Mouse (Mus musculus) MEL (cell line): Measurements from ENCODE around the gene Rnf10. TPM values are rescaled to one million over a fixed set of nuclear protein-coding genes. Genes with fewer than 3 reads are reported as not detected.
A peak's percentile ranks its signal among the peaks of the same experiment; 100 is the strongest.

ENCODE experiments used
- DNase-seq: peaks from one replicate; pipeline ENCODE4 v3.0.0; 2011; ENCODE audit warnings: low read depth, low spot score
- H3K27ac ChIP-seq: 2 replicates; pipeline ENCODE4 v1.5.1; 2012; ENCODE audit warnings: low read depth, mild to moderate bottlenecking, control low read depth, low read length, moderate library complexity; ENCODE audit not compliant: control insufficient read depth
- H3K27me3 ChIP-seq, 2 experiments: fragments of 150-350 bp in 1 of 2; sonication (generic) in 1 of 2; 2 replicates each; pipeline ENCODE4 v1.6.1; 2012; ENCODE audit warnings: low read length in 2 of 2, mild to moderate bottlenecking in 2 of 2, improper control_type of control experiment in 1 of 2, moderate library complexity in 1 of 2; ENCODE audit not compliant: insufficient read depth in 2 of 2, control insufficient read depth in 1 of 2
- H3K36me3 ChIP-seq, 2 experiments: 2 replicates each; pipeline ENCODE4 v1.6.1; 2012 to 2014; ENCODE audit warnings: low read length in 2 of 2, improper control_type of control experiment in 1 of 2, inconsistent platforms in 1 of 2, mild to moderate bottlenecking in 1 of 2; ENCODE audit not compliant: insufficient read depth in 2 of 2, control insufficient read depth in 1 of 2
- H3K4me1 ChIP-seq, 2 experiments: fragments of 150-350 bp in 1 of 2; sonication (generic) in 1 of 2; 2 replicates each; pipeline ENCODE4 v1.6.1; 2012; ENCODE audit warnings: low read length in 2 of 2, improper control_type of control experiment in 1 of 2, mild to moderate bottlenecking in 1 of 2; ENCODE audit not compliant: insufficient read depth in 2 of 2, control insufficient read depth in 1 of 2
- H3K4me3 ChIP-seq, 2 experiments: fragments of 150-350 bp in 1 of 2; sonication (generic) in 1 of 2; 2 replicates each; pipeline ENCODE4 v1.5.1; 2012; ENCODE audit warnings: low read depth in 2 of 2, low read length in 2 of 2, mild to moderate bottlenecking in 2 of 2, moderate library complexity in 2 of 2, control low read depth in 1 of 2, improper control_type of control experiment in 1 of 2; ENCODE audit not compliant: control insufficient read depth in 1 of 2, insufficient read depth in 1 of 2
- H3K79me2 ChIP-seq: 2 replicates; pipeline ENCODE4 v1.6.1; 2012; ENCODE audit warnings: mild to moderate bottlenecking, low read length, moderate library complexity; ENCODE audit not compliant: control insufficient read depth, poor library complexity, insufficient read depth
- H3K9ac ChIP-seq: 2 replicates; pipeline ENCODE4 v1.6.1; 2012; ENCODE audit warnings: low read depth, mild to moderate bottlenecking, control low read depth, low read length, moderate library complexity; ENCODE audit not compliant: control insufficient read depth, poor library complexity, severe bottlenecking
- H3K9me3 ChIP-seq: fragments of 150-350 bp; sonication (generic); replicated peaks from 2 replicates; pipeline ENCODE4 v1.6.1; 2012; ENCODE audit warnings: mild to moderate bottlenecking, low read length, improper control_type of control experiment, moderate library complexity; ENCODE audit not compliant: insufficient read depth
- CTCF ChIP-seq, 3 experiments: IDR thresholded peaks in 2 of 3; conservative IDR thresholded peaks in 1 of 3; 2 replicates each; pipeline ENCODE4 v1.5.1; 2011 to 2012; ENCODE audit warnings: low read length in 3 of 3, low read depth in 2 of 3, mild to moderate bottlenecking in 2 of 3, improper control_type of control experiment in 1 of 3, inconsistent platforms in 1 of 3, mixed read lengths in 1 of 3, moderate library complexity in 1 of 3; ENCODE audit not compliant: control insufficient read depth in 1 of 3, insufficient read depth in 1 of 3, poor library complexity in 1 of 3, severe bottlenecking in 1 of 3
- EP300 ChIP-seq, 2 experiments: IDR thresholded peaks; 2 replicates each; pipeline ENCODE4 v1.6.1; 2011; ENCODE audit warnings: improper control_type of control experiment in 2 of 2, low read length in 2 of 2, low read depth in 1 of 2, mild to moderate bottlenecking in 1 of 2
- KAT2A ChIP-seq: conservative IDR thresholded peaks from 2 replicates; pipeline ENCODE4 v1.6.1; 2012; ENCODE audit warnings: low read depth, low read length, improper control_type of control experiment, inconsistent platforms
- MAX ChIP-seq: IDR thresholded peaks from 2 replicates; pipeline ENCODE4 v1.6.1; 2011; ENCODE audit warnings: low read length, improper control_type of control experiment
- MXI1 ChIP-seq: IDR thresholded peaks from 2 replicates; pipeline ENCODE4 v1.6.1; 2011; ENCODE audit warnings: mild to moderate bottlenecking, low read depth, low read length, improper control_type of control experiment
- MYC ChIP-seq: IDR thresholded peaks from 2 replicates; pipeline ENCODE4 v1.6.1; 2011; ENCODE audit warnings: low read depth, mild to moderate bottlenecking, low read length, improper control_type of control experiment, moderate library complexity
- NELFE ChIP-seq: IDR thresholded peaks from 2 replicates; pipeline ENCODE4 v1.6.1; 2011; ENCODE audit warnings: low read depth, low read length, improper control_type of control experiment
- NRF1 ChIP-seq: IDR thresholded peaks from 2 replicates; pipeline ENCODE4 v1.6.1; 2014; ENCODE audit warnings: low read depth, mild to moderate bottlenecking, inconsistent platforms, low read length, improper control_type of control experiment, moderate library complexity; ENCODE audit not compliant: poor library complexity, insufficient read depth, severe bottlenecking
- POLR2A ChIP-seq, 2 experiments: IDR thresholded peaks; 2 replicates each; pipeline ENCODE4 v1.6.1; 2011 to 2012; ENCODE audit warnings: low read length in 2 of 2, mild to moderate bottlenecking in 2 of 2, control low read depth in 1 of 2, improper control_type of control experiment in 1 of 2, low read depth in 1 of 2, moderate library complexity in 1 of 2; ENCODE audit not compliant: control insufficient read depth in 1 of 2, insufficient read depth in 1 of 2, poor library complexity in 1 of 2
- POLR2AphosphoS2 ChIP-seq: IDR thresholded peaks from 2 replicates; pipeline ENCODE4 v1.6.1; 2011; ENCODE audit warnings: low read length, improper control_type of control experiment
- RAD21 ChIP-seq: IDR thresholded peaks from 2 replicates; pipeline ENCODE4 v1.6.1; 2011; ENCODE audit warnings: mild to moderate bottlenecking, low read depth, low read length, improper control_type of control experiment
- SIN3A ChIP-seq: IDR thresholded peaks from 2 replicates; pipeline ENCODE4 v1.6.1; 2012; ENCODE audit warnings: low read length, improper control_type of control experiment, inconsistent platforms
- SMC3 ChIP-seq: IDR thresholded peaks from 2 replicates; pipeline ENCODE4 v1.6.1; 2011; ENCODE audit warnings: low read depth, low read length, improper control_type of control experiment
- TBP ChIP-seq: IDR thresholded peaks from 2 replicates; pipeline ENCODE4 v1.8.0; 2011; ENCODE audit warnings: low read depth, low read length, improper control_type of control experiment
- ZC3H11A ChIP-seq: IDR thresholded peaks from 2 replicates; pipeline ENCODE4 v1.6.1; 2012; ENCODE audit warnings: low read depth, mild to moderate bottlenecking, inconsistent platforms, low read length, improper control_type of control experiment
- ZMIZ1 ChIP-seq: IDR thresholded peaks from 2 replicates; pipeline ENCODE4 v1.6.1; 2012; ENCODE audit warnings: low read depth, mild to moderate bottlenecking, inconsistent platforms, low read length, improper control_type of control experiment, moderate library complexity
- polyA plus RNA-seq, 2 experiments: library from polyadenylated mRNA; stranded (reverse) in 1 of 2; unstranded in 1 of 2; fragments of >175 nt in 1 of 2; fragments of >200 nt in 1 of 2; gene quantifications; 2 replicates each; pipeline versions ENCODE4 v1.2.1 to v1.2.4; 2012; ENCODE audit warnings: low replicate concordance in 2 of 2, low read depth in 1 of 2; ENCODE audit not compliant: insufficient read length in 2 of 2, insufficient read depth in 1 of 2, missing spikeins in 1 of 2
- total RNA-seq: library from RNA; depleted of rRNA; stranded (reverse); fragments of 300-350 nt; gene quantifications from 2 replicates; pipeline ENCODE4 v1.2.3, GENCODE M21; 2012

Gene Rnf10
- total and polyA plus RNA-seq, 3 experiments: 44.4 to 254 (median 165) TPM

DNA sequence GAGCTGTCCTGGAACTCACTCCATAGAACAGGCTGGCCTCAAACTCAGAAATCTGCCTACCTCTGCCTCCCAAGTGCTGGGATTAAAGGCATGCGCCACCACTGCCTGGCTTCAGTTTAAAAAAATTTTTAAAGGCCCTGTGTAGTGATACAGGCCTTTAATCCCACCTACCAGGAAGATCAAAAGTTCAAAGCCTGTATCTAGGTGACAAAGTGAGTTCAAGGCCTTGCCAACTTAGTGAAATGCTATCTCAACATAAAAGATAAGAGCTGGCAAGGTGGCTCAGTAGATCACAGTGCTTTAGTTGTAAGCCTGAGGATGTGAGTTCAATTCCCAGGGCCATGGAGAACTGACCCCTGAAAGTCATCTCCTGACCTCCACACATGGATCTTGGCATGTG is 5.4 kb upstream of the Rnf10 start (continued):
- peak; percentile 67 for TF ChIP-seq SIN3A

DNA sequence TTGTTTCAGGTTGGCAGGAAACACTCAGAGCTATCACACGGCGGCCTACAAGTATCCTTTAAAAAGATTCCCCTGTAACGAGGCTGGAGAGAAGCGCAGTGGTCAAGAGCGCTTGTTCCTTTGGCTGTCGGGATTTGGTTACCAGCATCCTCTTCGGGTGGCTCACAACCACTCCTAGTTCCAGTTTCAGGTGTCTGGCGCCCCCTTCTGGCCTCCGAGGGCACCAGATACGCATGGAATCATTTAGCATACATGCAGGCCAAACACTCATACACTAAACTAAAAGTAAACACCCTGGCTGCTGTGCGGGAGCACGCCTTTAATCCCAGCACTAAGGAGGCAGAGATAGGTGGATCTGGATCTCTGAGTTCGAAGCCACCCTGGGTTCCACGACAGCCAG is 3.3 kb upstream of the Rnf10 start:
- DNase-seq: peak; percentile 89
- 0 out of 2 replicates have a peak, but pooled peaks have one; percentile 37 for TF ChIP-seq MXI1
- peak; percentile 77 for TF ChIP-seq RAD21
- peak; percentile 64 for TF ChIP-seq SMC3
- no peak for TF ChIP-seq NRF1
- TF ChIP-seq CTCF (IDR thresholded peaks at IDR 0.05 in 2 of 3, conservative IDR thresholded peaks at IDR 0.05 in 1 of 3; ENCODE audit: control insufficient read depth in 1 of 3, insufficient read depth in 1 of 3, low read depth in 2 of 3, low read length in 3 of 3, poor library complexity in 1 of 3, severe bottlenecking in 1 of 3): peak; percentile 77 to 92 (median 86)
- peak; percentile 46 for TF ChIP-seq ZC3H11A
- TF ChIP-seq KAT2A: no peak
- H3K27me3 ChIP-seq: no peaks in the 10 kb centered on the region
- H3K9me3 ChIP-seq: no peaks in the 10 kb centered on the region
- H3K79me2 ChIP-seq: peaks cover 29% of the 10 kb centered on the region
- H3K4me3 ChIP-seq: peak overlapping the region in 1 of 2 experiments; percentile 36; a peak in 1 of 4 replicates
- peaks cover 0 to 25% of the 10 kb centered on the region in 2 experiments; a peak in 2 of 4 replicates for H3K36me3 ChIP-seq
- peaks cover 15% of the 10 kb centered on the region in 2 experiments; a peak in 3 of 4 replicates for H3K4me1 ChIP-seq
- H3K9ac ChIP-seq: peak overlapping the region; percentile 46
- no peak overlapping the region for H3K27ac ChIP-seq

DNA sequence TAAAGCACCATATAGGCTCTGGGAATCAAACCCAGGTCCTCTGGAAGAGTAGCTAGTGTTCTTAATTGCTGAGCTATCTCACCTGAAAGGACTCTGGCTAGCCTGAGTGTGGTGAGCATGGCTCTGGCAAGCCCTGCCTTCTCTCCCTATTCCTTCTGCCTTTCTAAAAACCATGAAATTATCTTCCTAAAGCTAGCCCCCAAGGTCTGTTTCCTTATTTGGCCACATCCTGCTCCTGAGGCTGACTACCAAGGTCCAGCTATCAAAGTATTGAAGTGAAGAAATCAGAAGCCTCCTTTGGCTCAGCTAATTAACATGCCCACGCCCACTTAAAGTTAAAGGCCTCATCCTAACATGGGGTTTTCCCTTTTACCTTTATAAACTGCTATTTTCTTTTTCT is 2.1 kb upstream of the Rnf10 start:
- H3K36me3 ChIP-seq: peaks cover 3 to 27% of the 10 kb centered on the region in 2 experiments; a peak in 3 of 4 replicates
- H3K4me3 ChIP-seq: peak overlapping the region in 1 of 2 experiments; percentile 20; a peak in 1 of 4 replicates
- no peaks in the 10 kb centered on the region for H3K9me3 ChIP-seq
- H3K79me2 ChIP-seq: peaks cover 30% of the 10 kb centered on the region
- DNase-seq: peak; percentile 80
- H3K27me3 ChIP-seq: no peaks in the 10 kb centered on the region
- TF ChIP-seq MAX: peak; percentile 44; the same call in 1 of the 2 replicates
- TF ChIP-seq TBP: peak; percentile 85; the same call in 1 of the 2 replicates
- no peak for TF ChIP-seq ZMIZ1
- peak; percentile 50; the same call in 1 of the 2 replicates for TF ChIP-seq SIN3A
- peaks cover 15 to 18% of the 10 kb centered on the region in 2 experiments for H3K4me1 ChIP-seq
- H3K27ac ChIP-seq: peak overlapping the region; percentile 65
- H3K9ac ChIP-seq: peak overlapping the region; percentile 14; the same call in 1 of the 2 replicates

DNA sequence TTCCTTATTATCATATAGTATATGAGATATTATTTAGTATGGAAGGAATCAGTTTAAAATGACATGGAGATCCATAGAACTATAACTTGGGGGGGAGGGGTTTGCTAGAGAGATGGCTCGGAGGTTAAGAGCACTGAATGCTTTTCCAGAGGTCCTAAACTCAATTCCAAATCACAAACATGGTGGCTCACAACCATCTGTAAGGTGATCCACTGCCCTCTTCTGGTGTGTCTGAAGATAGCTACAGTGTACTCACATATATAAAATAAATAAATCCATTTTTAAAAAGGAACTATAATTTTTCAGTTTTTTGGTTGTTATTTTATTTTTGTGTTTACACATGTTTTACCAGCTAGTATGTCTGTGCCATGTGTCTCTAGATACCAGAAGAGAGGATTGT is 1.7 kb upstream of the Rnf10 start:
- H3K9me3 ChIP-seq: no peaks in the 10 kb centered on the region
- H3K4me1 ChIP-seq: peaks cover 15 to 21% of the 10 kb centered on the region in 2 experiments
- peak; percentile 59 for DNase-seq
- H3K27me3 ChIP-seq: no peaks in the 10 kb centered on the region
- peak overlapping the region; percentile 61 for H3K9ac ChIP-seq
- TF ChIP-seq CTCF (IDR thresholded peaks at IDR 0.05 in 2 of 3, conservative IDR thresholded peaks at IDR 0.05 in 1 of 3; ENCODE audit: control insufficient read depth in 1 of 3, insufficient read depth in 1 of 3, low read depth in 2 of 3, low read length in 3 of 3, poor library complexity in 1 of 3, severe bottlenecking in 1 of 3): peak in 2 of 3 experiments; percentile 14 to 35; a peak in 3 of 6 replicates
- TF ChIP-seq RAD21: peak; percentile 4
- peak; percentile 46; the same call in 1 of the 2 replicates for TF ChIP-seq MYC
- 0 out of 4 replicates have a peak, but pooled peaks have one; percentile 4 to 7 for TF ChIP-seq EP300 (IDR thresholded peaks at IDR 0.05; ENCODE audit: low read depth in 1 of 2, low read length in 2 of 2)
- no peak for TF ChIP-seq POLR2A (IDR thresholded peaks at IDR 0.05; ENCODE audit: control insufficient read depth in 1 of 2, insufficient read depth in 1 of 2, low read depth in 1 of 2, low read length in 2 of 2, poor library complexity in 1 of 2)
- peak; percentile 28; the same call in 1 of the 2 replicates for TF ChIP-seq SIN3A
- TF ChIP-seq POLR2AphosphoS2: no peak
- no peak for TF ChIP-seq NELFE
- H3K79me2 ChIP-seq: peaks cover 31% of the 10 kb centered on the region
- H3K4me3 ChIP-seq: peak overlapping the region; percentile 48 to 62; a peak in 3 of 4 replicates
- H3K27ac ChIP-seq: peak overlapping the region; percentile 65
- peaks cover 3 to 27% of the 10 kb centered on the region in 2 experiments; a peak in 3 of 4 replicates for H3K36me3 ChIP-seq
